Mouse (Mus musculus) gastrocnemius, postnatal 25 days (tissue): ENCODE measurements around the gene Etv1. TPM values are rescaled to one million over a fixed set of nuclear protein-coding genes. Genes with fewer than 3 reads are reported as not detected.
"Not testable (repeated sequence)": the region's sequence is repeated elsewhere in the genome, so short reads cannot be mapped to it uniquely, and the experiment has no call there.

Experiments
- DNase-seq: peaks from one replicate; pipeline ENCODE4 v3.0.0; 2022
- total RNA-seq, 2 experiments: library from RNA; stranded (reverse); gene quantifications; 1 replicate in 1 of 2; 2 replicates in 1 of 2; pipeline ENCODE4 v1.2.3; 2021

Gene Etv1
- total RNA-seq, 2 experiments from 2014 or later: 2.6 to 5.3 TPM

- no peak for DNase-seq
Measured at GRCm38 (mm10) chr12:38818320-38818719, 39.1 kb downstream of the Etv1 start.

GRCm38 (mm10) chr12:38820642-38821041 lies 41.5 kb downstream of the Etv1 start:
- no peak for DNase-seq

- no peak for DNase-seq
Measured at GRCm38 (mm10) chr12:38824405-38824804, 45.2 kb downstream of the Etv1 start.

GRCm38 (mm10) chr12:38832981-38833380 lies 53.8 kb downstream of the Etv1 start:
- no peak for DNase-seq

- no peak for DNase-seq
Measured at GRCm38 (mm10) chr12:38834581-38834980, 55.4 kb downstream of the Etv1 start.

- not testable (repeated sequence) for DNase-seq
Measured at GRCm38 (mm10) chr12:38834986-38835385, 55.8 kb downstream of the Etv1 start.

GRCm38 (mm10) chr12:38843801-38844295 lies 64.7 kb downstream of the Etv1 start:
- no peak for DNase-seq

- no peak for DNase-seq
Measured at GRCm38 (mm10) chr12:38847500-38848261, 68.5 kb downstream of the Etv1 start.

GRCm38 (mm10) chr12:38849994-38850393 lies 70.8 kb downstream of the Etv1 start:
- DNase-seq: no peak

- DNase-seq: no peak
Measured at GRCm38 (mm10) chr12:38854274-38854673, 75.1 kb downstream of the Etv1 start.

- DNase-seq: no peak
Measured at GRCm38 (mm10) chr12:38854751-38855150, 75.6 kb downstream of the Etv1 start.

- no peak for DNase-seq
Measured at GRCm38 (mm10) chr12:38859675-38860074, 80.5 kb downstream of the Etv1 start.

- DNase-seq: no peak
Measured at GRCm38 (mm10) chr12:38860168-38861115, 81.3 kb downstream of the Etv1 start.

GRCm38 (mm10) chr12:38863395-38863794 lies 84.2 kb downstream of the Etv1 start:
- DNase-seq: no peak

- DNase-seq: no peak
Measured at GRCm38 (mm10) chr12:38863982-38864828, 85.0 kb downstream of the Etv1 start.

GRCm38 (mm10) chr12:38874470-38874995 lies 95.4 kb downstream of the Etv1 start:
- no peak for DNase-seq

- DNase-seq: no peak
Measured at GRCm38 (mm10) chr12:38904516-38904915, 125.3 kb downstream of the Etv1 start.

- DNase-seq: no peak
Measured at GRCm38 (mm10) chr12:38906314-38906713, 127.1 kb downstream of the Etv1 start.

- no peak for DNase-seq
Measured at GRCm38 (mm10) chr12:38906812-38907211, 127.6 kb downstream of the Etv1 start.

- DNase-seq: no peak
Measured at GRCm38 (mm10) chr12:38908947-38909346, 129.8 kb downstream of the Etv1 start.
